Mouse (Mus musculus): ENCODE results near the gene Abhd14a.
A peak's percentile ranks its signal among the peaks of the same experiment; 100 is the strongest.

GRCm38 (mm10) chr9:106476924-106477484, 29.5 kb upstream of the Abhd14a start, which contains the start of gene Parp3:
- TF ChIP-seq CTCF (IDR thresholded peaks at IDR 0.05): peak; percentile 98
- TF ChIP-seq EP300 (IDR thresholded peaks at IDR 0.05): no peak

Measured in lung, postnatal 0 days (tissue).